Mouse (Mus musculus): ENCODE data around the gene Ncl.

Gene Ncl

GRCm38 (mm10) chr1:86358906-86359797 lies at the start of gene Ncl:
Ncl (minus strand) TSS chr1:86359400.
- peak; percentile 98 for DNase-seq (ENCODE audit: low spot score in 2 of 2)

- no peak for DNase-seq (ENCODE audit: low spot score in 2 of 2)
Observed at GRCm38 (mm10) chr1:86408515-86408914, 49.3 kb upstream of the Ncl start.

DNA sequence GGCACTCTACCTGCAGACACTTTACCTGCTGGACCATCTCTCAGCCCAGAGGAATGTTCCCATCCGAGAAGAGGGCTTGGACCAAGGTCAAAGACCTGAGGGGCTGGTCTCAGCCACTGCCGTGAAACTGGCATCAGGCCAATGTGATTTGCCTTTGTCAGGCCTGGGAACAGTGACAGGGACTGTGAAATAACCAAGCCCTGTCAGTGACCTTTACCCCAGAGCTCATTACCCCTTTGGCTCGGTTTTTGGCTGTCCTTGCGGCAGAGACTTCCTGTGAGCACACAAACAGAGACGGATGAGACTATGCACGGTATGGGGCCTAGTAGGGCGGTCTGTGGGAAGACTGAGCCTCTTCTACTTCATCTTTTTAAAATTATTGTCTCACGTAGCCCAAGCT lies 47.7 kb upstream of the Ncl start:
- peak in 1 of 2 experiments; percentile 23 for DNase-seq (ENCODE audit: low spot score in 2 of 2)

GRCm38 (mm10) chr1:86406313-86406712 lies 47.1 kb upstream of the Ncl start:
- DNase-seq (ENCODE audit: low spot score in 2 of 2) = no peak

DNA sequence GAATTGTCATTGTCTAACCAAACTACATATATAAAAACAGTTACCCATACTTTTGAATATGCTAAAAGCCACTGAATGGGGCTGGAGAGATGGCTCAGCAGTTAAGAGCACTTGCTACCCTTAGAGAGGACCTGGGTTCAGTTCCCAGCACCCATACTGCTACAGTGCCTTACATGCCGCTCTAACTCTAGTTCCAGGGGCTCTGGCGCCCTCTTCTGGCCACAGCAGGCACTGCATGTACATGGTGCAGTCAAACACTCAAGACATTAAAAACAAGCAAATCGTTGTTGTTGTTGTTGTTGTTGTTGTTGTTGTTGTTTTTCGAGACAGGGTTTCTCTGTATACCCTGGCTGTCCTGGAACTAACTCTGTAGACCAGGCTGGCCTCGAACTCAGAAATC lies 45.6 kb upstream of the Ncl start:
- peak; percentile 34 to 80 for DNase-seq (ENCODE audit: low spot score in 2 of 2)

- DNase-seq (ENCODE audit: low spot score in 2 of 2) = no peak
Observed at GRCm38 (mm10) chr1:86400096-86400754, 41.0 kb upstream of the Ncl start.

DNA sequence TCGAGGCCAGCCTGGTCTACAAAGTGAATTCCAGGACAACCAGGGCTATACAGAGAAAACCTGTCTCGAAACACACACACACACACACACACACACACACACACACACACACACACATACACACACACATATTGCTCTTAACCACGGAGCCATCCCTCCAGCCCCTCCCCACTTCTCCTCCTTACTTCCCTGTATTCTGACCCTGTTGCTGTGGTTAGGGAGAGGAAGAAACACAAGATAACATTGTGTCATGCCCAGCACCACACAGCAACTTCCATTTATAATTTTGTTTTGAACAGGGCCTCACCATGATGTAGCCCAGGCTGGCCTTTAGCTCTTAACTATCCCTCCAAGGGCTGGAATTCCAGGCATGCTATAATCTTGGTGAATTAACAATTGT lies 40.1 kb upstream of the Ncl start:
- DNase-seq (ENCODE audit: low spot score in 2 of 2) = no peak

DNA sequence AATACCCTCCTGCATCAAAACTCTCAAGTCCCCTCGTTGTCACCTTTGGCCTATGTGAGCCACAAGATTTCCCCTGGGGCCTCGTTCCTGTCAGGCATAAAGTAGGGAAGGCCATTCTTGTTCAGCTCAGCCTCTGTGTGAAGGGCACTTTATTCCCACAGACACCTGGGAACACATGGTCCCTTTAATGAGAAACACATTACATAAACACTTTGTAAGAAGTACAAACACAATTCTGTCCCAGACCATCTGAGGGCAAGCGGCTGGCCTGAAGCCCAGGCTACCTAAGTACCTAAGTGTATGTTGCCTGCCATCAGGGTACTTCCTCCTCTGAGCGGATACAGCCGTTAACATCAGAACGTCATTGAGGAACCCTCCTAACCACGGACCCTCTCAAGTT lies 39.0 kb upstream of the Ncl start:
- DNase-seq (ENCODE audit: low spot score in 2 of 2) = no peak

DNA sequence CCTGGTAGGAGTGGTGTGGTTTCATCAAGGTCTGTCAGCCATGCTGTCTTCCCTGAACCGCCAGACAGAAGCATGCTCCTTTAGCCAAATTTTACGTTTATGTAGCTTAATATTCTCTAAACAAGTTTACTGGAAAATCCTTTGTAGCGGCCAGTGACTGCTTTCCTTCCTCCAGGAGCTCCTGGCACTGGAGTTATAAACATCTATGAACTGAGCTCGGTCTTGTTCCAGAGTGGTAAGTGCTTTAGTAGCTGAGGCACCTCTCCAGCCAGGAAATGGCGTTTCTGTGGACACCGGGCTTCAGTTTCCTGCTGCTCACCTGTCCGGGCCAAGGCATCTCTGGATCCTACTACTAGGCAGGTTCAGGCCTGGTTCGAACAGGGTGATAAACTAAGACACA lies 38.4 kb upstream of the Ncl start:
- no peak for DNase-seq (ENCODE audit: low spot score in 2 of 2)

DNA sequence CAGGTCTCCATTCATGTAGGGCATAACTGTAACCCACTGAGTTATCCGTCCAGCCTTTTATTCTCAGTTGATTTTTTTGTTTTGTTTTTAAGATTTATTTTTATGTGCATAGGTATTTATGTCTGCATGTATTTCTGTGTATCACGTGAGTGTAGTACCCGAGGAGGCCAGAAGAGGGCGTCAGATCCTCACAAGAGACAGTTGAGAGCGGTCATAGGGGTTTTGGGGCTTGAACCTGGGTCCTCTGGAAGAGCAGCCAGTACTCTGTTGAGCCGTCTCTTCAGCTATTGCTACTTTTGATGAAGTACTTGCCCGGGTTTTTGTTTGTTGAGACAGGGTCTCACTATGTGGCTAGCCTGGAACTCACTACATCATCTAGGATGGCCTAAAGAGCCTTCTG lies 36.7 kb upstream of the Ncl start:
- DNase-seq (ENCODE audit: low spot score in 2 of 2) = no peak

DNA sequence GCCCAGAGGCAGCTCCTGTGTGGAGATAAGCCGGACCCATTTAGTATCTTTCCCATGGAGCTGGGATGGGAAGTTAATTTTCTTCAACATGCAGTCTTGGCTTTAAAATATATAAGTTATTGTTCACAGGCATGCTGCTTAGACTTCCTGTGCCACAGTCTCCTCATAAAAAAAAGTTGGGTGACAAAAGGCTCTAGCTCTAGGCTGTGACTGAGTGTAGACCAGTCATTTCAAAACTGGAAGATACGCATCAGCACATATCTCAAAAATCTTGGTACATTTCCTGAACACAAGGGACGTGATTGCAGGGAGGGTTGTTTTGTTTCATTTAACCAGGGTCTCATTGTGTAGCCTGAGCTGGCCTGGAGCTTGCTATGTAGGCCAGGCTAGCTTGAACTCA lies 35.0 kb upstream of the Ncl start:
- no peak for DNase-seq (ENCODE audit: low spot score in 2 of 2)

DNA sequence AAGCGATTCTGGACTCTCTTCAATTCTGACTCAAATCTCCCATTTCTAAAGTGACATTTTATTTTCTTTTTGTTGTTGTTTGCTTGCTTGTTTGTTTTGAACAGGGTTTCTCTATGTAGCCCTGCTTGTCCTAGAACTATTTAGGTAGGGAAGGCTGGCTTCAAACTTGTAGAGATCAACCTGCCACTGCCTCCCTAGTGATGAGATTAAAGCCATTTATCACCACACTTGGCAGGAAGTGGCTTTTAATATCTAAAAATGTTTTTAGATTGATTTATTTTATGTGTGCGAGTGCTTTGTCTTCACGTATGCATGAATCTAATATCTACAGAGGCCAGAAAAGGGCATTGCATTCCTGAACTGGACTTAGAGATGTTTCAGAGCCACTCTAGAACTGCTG lies 34.0 kb upstream of the Ncl start:
- no peak for DNase-seq (ENCODE audit: low spot score in 2 of 2)

- DNase-seq (ENCODE audit: low spot score in 2 of 2) = no peak
Observed at GRCm38 (mm10) chr1:86391425-86391824, 32.2 kb upstream of the Ncl start.

GRCm38 (mm10) chr1:86389230-86389629 lies 30.0 kb upstream of the Ncl start:
- peak; percentile 71 to 91 for DNase-seq (ENCODE audit: low spot score in 2 of 2)

GRCm38 (mm10) chr1:86381027-86381426 lies 21.8 kb upstream of the Ncl start:
- peak; percentile 59 to 86 for DNase-seq (ENCODE audit: low spot score in 2 of 2)

- DNase-seq (ENCODE audit: low spot score in 2 of 2) = peak in 1 of 2 experiments; percentile 60
Observed at GRCm38 (mm10) chr1:86379161-86379569, 20.0 kb upstream of the Ncl start.

DNA sequence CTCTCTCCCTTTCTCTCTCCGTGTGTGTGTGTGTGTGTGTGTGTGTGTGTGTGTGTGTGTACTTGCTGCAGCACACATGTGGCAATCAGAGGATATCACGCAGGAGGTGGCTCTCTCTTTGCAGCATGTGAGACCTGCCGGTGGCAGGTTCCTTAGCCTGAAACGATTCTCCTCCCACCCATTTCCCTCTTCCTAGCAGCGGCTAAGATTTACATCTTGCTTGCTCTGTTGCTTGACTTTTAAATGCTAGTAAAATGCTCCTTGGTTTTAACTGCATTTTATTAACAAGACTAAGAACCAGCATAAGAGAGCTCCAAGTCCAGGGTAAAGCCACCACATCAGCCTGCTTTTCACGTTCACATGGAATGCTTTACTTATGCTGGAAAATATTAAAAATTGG lies 19.5 kb upstream of the Ncl start:
- no peak for DNase-seq (ENCODE audit: low spot score in 2 of 2)

DNA sequence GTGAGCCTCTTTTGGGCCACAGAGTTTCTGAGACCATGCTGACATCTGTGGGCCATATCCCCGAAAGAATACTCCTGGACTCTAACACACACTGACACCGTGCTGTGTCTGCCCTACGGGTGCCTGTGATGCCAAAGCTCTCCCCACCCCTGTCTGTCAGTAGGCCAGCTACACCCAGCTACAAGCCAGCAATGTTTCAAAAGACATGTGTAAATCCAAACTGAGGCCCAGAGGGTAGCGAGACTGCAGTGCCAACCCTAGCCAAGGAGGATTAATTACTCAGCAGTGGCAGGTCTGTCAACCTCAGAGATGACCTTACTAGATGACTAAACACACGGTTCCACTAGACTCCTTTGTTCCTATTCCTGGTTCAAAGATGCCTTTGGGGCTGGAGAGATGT lies 17.2 kb upstream of the Ncl start:
- no peak for DNase-seq (ENCODE audit: low spot score in 2 of 2)

- DNase-seq (ENCODE audit: low spot score in 2 of 2) = peak; percentile 58 to 80
Observed at GRCm38 (mm10) chr1:86371997-86372396, 12.8 kb upstream of the Ncl start.

GRCm38 (mm10) chr1:86368086-86368485 lies 8.9 kb upstream of the Ncl start:
- DNase-seq (ENCODE audit: low spot score in 2 of 2) = no peak

DNA sequence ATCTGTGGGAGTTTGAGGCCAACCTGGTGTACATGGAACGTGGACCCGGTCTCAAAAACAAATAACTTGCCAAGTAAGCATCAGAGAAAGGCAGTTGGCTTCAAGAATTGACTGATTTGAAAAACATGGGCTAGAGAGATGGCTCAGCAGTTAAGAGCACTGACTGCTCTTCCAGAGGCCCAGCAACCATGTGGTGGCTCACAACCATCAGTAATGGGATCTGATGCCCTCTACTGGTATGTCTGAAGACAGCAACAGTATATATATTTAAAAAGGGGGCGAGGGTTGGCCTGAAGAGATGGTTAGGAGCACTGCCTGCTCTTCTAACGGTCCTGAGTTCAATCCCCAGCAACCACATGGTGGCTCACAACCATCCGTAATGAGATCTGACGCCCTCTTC lies 4.5 kb upstream of the Ncl start:
- DNase-seq (ENCODE audit: low spot score in 2 of 2) = no peak

GRCm38 (mm10) chr1:86361852-86362615 lies 2.8 kb upstream of the Ncl start:
- DNase-seq (ENCODE audit: low spot score in 2 of 2) = no peak

Data from spleen, postnatal 4 days (tissue).